Mouse (Mus musculus) CD4-positive naive resting alpha-beta T cell, adult 57 days (primary cell): ENCODE results near the gene Mvb12a. TPM values are rescaled to one million over a fixed set of nuclear protein-coding genes. Genes with fewer than 3 reads are reported as not detected.

Experiments used
- total RNA-seq: library from RNA; stranded (reverse); gene quantifications from one replicate; pipeline ENCODE4 v1.2.4, GENCODE M21; 2023

The Mvb12a gene
- 32.3 TPM for total RNA-seq

DNA sequence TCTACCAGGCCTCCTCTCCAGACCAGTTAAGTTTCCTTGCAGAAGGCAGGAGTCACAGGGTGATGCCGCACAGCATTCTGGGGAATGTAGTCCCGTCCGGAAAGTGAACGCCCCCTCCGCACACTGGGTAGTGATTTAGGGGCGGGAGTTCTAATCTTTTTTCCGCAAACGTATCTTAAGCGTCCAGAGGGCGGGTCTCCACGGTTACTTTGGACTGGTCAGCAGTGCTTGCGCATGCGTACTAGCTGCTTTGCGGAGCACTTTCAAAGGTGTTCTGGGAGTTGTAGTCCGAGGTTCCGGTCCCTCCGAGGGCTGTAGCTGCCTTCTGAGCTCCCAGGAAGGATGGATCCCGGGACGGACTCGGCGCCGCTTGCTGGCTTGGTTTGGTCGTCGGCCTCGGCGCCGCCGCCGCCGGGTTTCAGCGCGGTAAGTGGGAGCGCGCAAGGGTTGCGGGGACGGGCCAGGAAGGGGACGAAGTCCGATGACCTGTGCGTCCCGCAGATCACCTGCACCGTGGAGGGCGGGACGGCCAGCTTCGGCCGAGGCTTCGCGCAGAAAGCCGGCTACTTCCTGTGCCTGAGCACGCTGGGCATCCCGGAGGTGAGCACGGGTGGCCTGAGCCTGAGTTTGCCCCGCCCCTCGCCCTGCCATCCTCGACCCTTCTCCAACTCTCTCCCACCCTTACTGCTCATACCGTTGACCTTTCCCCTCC lies at the start of gene Mvb12a:
Gene Mvb12a, plus strand, starts transcription at position 291 of the 712 bp plus-strand sequence.

GRCm38 (mm10) chr8:71511644-71512043 lies 31.1 kb upstream of the Mvb12a start, which contains the start of gene Plvap:
TSS of gene Plvap (minus strand) at chr8:71511752.

DNA sequence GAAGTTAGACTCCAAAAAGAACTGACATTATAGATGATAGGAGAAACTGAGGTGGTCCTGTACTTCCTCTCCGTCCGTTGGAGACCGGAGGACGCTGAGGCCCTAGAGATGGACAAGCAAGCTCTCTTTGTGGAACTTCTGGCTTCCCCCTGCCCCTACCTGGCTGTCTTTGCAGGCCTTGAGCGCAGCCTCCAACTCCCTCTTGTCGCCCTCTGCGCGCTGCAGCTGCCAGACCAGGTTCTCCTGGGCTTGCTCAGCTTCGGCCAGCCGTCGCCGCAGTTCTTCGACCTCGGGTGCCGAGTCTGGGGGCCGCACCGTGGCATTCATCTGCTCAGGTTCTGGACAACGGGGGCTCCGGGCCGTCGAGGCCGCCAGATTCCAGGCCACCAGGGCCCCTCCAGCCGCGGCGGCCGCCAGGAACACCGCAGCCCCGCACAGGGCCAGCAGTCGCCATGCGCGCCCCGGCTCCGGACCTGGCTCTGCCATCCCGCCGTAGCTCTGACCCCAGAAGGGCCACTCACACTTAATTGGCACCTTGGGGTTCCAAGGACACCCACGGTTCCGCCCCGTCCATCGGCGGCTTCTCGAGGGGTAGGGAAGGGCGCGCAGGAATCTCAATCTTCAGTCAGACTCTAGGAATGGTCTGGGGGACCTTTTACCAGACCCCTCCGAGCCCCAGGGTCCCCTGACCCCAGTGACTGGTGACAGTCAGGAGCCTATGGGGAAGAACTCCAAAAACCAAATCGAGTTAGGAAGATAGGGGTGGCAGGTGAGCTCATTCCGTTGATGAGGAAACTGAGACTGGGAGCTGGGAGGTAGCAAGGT lies 17.3 kb upstream of the Mvb12a start, which contains the start of gene Ccdc194:
Gene Ccdc194, minus strand, starts transcription at position 486 of the 825 bp plus-strand sequence.

DNA sequence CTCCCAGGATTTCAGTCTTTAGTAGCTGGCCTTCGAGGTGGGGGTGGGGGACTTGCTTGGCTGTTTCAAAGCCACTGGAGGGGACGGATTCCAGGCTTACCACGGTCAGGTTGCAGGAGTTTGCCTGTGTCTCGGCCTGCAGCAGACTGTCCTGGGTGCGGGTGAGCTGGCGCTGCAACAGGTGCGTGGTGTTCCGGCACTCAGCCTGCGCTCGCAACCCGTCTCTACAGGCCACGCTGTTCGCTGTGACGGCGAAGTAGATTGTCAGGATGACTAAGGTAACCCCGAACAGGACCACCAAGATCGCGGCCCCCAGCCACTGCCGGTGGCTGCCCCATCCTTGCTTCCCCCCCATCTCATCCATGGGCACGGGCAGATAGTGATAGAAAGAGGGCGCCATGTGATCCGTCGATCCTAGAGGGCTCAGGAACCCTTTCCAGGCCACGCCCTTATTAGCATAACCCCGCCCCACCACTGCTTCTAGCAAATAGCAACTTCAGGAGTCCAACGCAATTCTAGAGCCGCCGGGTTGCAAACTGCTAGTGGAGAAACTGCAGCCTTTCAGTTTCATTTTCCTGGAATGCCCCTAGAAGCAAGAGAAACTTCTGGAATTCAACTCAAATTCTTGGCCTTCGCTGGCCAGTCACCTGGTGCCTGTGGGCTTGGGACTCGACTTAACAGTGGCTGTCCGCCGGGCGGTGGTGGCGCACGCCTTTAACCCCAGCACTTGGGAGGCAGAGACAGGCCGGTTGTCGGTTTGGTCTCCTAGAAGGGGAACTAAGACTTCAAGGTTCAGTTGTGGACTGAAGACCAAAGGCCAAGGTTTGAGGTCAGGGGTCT lies 5.5 kb upstream of the Mvb12a start, which contains the start of gene Bst2:
Gene Bst2, minus strand, starts transcription at position 429 of the 840 bp plus-strand sequence.

GRCm38 (mm10) chr8:71558071-71558957 lies 15.6 kb downstream of the Mvb12a start, which contains the start of gene Tmem221:
TSS of gene Tmem221 (minus strand) at chr8:71558871.

GRCm38 (mm10) chr8:71566501-71566900 lies 23.8 kb downstream of the Mvb12a start, which contains the start of gene Nxnl1:
TSS of gene Nxnl1 (minus strand) at chr8:71566601.

GRCm38 (mm10) chr8:71568387-71568937 lies 25.7 kb downstream of the Mvb12a start, which contains the start of gene Slc27a1:
TSS of gene Slc27a1 (plus strand) at chr8:71568882.

GRCm38 (mm10) chr8:71591471-71592373 lies 49.0 kb downstream of the Mvb12a start, which contains the start of gene Pgls:
TSS of gene Pgls (plus strand) at chr8:71592176.

GRCm38 (mm10) chr8:71597451-71597850 lies 54.7 kb downstream of the Mvb12a start, which contains the start of gene Fam129c:
TSS of gene Fam129c (plus strand) at chr8:71597648.

Other genes starting within 250 kb of the Mvb12a start
- 295 TPM for gene Use1, start 176.1 kb upstream of the Mvb12a start, total RNA-seq
- 19.0 TPM for gene Ocel1, start 171.6 kb upstream of the Mvb12a start, total RNA-seq
- 4.8 TPM for gene Nr2f6, start 161.0 kb upstream of the Mvb12a start, total RNA-seq
- gene Ushbp1, start 147.1 kb upstream of the Mvb12a start, total RNA-seq, result 0.47 TPM
- gene Babam1, start 146.1 kb upstream of the Mvb12a start, total RNA-seq, result 107 TPM
- 1.6 TPM for gene Ankle1, start 136.9 kb upstream of the Mvb12a start, total RNA-seq
- gene Abhd8, start 79.3 kb upstream of the Mvb12a start, total RNA-seq, result 94.1 TPM
- 33.8 TPM for gene Mrpl34, start 78.0 kb upstream of the Mvb12a start, total RNA-seq
- 106 TPM for gene Dda1, start 73.7 kb upstream of the Mvb12a start, total RNA-seq
- gene Ano8, start 57.0 kb upstream of the Mvb12a start, total RNA-seq, result 22.8 TPM
- gene Gtpbp3, start 54.8 kb upstream of the Mvb12a start, total RNA-seq, result 15.5 TPM
- 2.1 TPM for gene Plvap, start 31.2 kb upstream of the Mvb12a start, total RNA-seq
- not detected for gene Ccdc194, start 17.2 kb upstream of the Mvb12a start, total RNA-seq
- gene Bst2, start 5.5 kb upstream of the Mvb12a start, total RNA-seq, result 38.1 TPM
- gene Tmem221, start 15.9 kb downstream of the Mvb12a start, total RNA-seq, result 0.83 TPM
- gene Nxnl1, start 23.7 kb downstream of the Mvb12a start, total RNA-seq, result not detected
- 6.5 TPM for gene Slc27a1, start 26.0 kb downstream of the Mvb12a start, total RNA-seq
- gene Pgls, start 49.3 kb downstream of the Mvb12a start, total RNA-seq, result 50.8 TPM
- gene Fam129c, start 54.7 kb downstream of the Mvb12a start, total RNA-seq, result 8.0 TPM
- gene Colgalt1, start 68.1 kb downstream of the Mvb12a start, total RNA-seq, result 56.7 TPM
- 1.7 TPM for gene Unc13a, start 128.8 kb downstream of the Mvb12a start, total RNA-seq
- gene Jak3, start 133.4 kb downstream of the Mvb12a start, total RNA-seq, result 94.0 TPM
- gene Insl3, start 146.3 kb downstream of the Mvb12a start, total RNA-seq, result 52.6 TPM
- 0.30 TPM for gene B3gnt3, start 158.9 kb downstream of the Mvb12a start, total RNA-seq
- gene Fcho1, start 182.8 kb downstream of the Mvb12a start, total RNA-seq, result 112 TPM